Mouse (Mus musculus) lung, postnatal 0 days (tissue): ENCODE data around the gene Slc15a3. TPM values are rescaled to one million over a fixed set of nuclear protein-coding genes. Genes with fewer than 3 reads are reported as not detected.
A peak's percentile ranks its signal among the peaks of the same experiment; 100 is the strongest.

Experiments
- ATAC-seq: fragments of 200-750 bp; cut with Nextera tagmentation; 2 replicates; pipeline ENCODE4 v1.8.0; 2017; ENCODE audit warnings: moderate library complexity
- DNase-seq: peaks from one replicate; pipeline ENCODE4 v3.0.0-alpha.2; 2016; ENCODE audit warnings: low spot score
- H3K27ac ChIP-seq: fragments of 300-500 bp; sonication (generic); 2 replicates; pipeline ENCODE4 v1.5.1; 2014; ENCODE audit warnings: antibody characterized with exemption, mild to moderate bottlenecking, low read length, mixed read lengths
- H3K27me3 ChIP-seq: fragments of 300-500 bp; sonication (generic); replicated peaks from 2 replicates; pipeline ENCODE4 v1.6.1; 2014; ENCODE audit warnings: low read length, mixed read lengths; ENCODE audit not compliant: insufficient read depth
- H3K36me3 ChIP-seq: fragments of 300-500 bp; sonication (generic); 2 replicates; pipeline ENCODE4 v1.6.1; 2014; ENCODE audit warnings: low read length, mixed read lengths; ENCODE audit not compliant: insufficient read depth
- H3K4me1 ChIP-seq: fragments of 300-500 bp; sonication (generic); 2 replicates; pipeline ENCODE4 v1.6.1; 2014; ENCODE audit warnings: antibody characterized with exemption, low read depth, low read length, mixed read lengths; ENCODE audit not compliant: insufficient read depth
- H3K4me2 ChIP-seq: fragments of 300-500 bp; sonication (generic); replicated peaks from 2 replicates; pipeline ENCODE4 v1.6.1; 2014; ENCODE audit warnings: low read depth, mild to moderate bottlenecking, low read length, moderate library complexity, mixed read lengths
- H3K4me3 ChIP-seq: fragments of 300-500 bp; sonication (generic); 2 replicates; pipeline ENCODE4 v1.5.1; 2014; ENCODE audit warnings: low read depth, low read length
- H3K9ac ChIP-seq: fragments of 300-500 bp; sonication (generic); replicated peaks from 2 replicates; pipeline ENCODE4 v1.6.1; 2014; ENCODE audit warnings: low read depth, mild to moderate bottlenecking
- H3K9me3 ChIP-seq: fragments of 300-500 bp; sonication (generic); 2 replicates; pipeline ENCODE4 v1.6.1; 2016; ENCODE audit warnings: low read length, mixed read lengths
- CTCF ChIP-seq: IDR thresholded peaks from 2 replicates; pipeline ENCODE4 v1.5.1; 2016; ENCODE audit warnings: antibody characterized with exemption, mild to moderate bottlenecking
- EP300 ChIP-seq: IDR thresholded peaks from 2 replicates; pipeline ENCODE4 v1.6.1; 2016; ENCODE audit warnings: antibody characterized with exemption, mild to moderate bottlenecking, control low read depth
- WGBS: fragments of 180-500 bp; shearing (Covaris S2); extraction: QIAGEN DNeasy Blood & Tissue Kit; methylation state at CpG from one replicate; pipeline ENCODE4 v1.1.7; 2014; 5-methylcytosine and 5-hydroxymethylcytosine counted together
- polyA plus RNA-seq: library from polyadenylated mRNA; unstranded; fragments of >200 nt; fragmentation: Nextera tagmentation; extraction: Ambion mirVana; gene quantifications from 2 replicates; pipeline ENCODE4 v1.2.1, GENCODE M21; 2015

Slc15a3 gene
- polyA plus RNA-seq, 1 experiment from 2014 or later = 3.0 TPM

- peak overlapping the region; percentile 27; the same call in 1 of the 2 replicates for H3K27ac ChIP-seq
- peak; percentile 93 for DNase-seq
- H3K9ac ChIP-seq = no peak overlapping the region
- H3K4me1 ChIP-seq = peaks cover 5% of the 10 kb centered on the region; the same call in 1 of the 2 replicates
- H3K4me3 ChIP-seq = peak overlapping the region; percentile 23
- TF ChIP-seq CTCF = no peak
- no peak for TF ChIP-seq EP300
- ATAC-seq = peak; percentile 95
- peak overlapping the region; percentile 42 for H3K4me2 ChIP-seq
- no peaks in the 10 kb centered on the region for H3K36me3 ChIP-seq
- 15% methylated on average over 17 of the region's 17 CpGs for WGBS
- no peaks in the 10 kb centered on the region for H3K9me3 ChIP-seq
- H3K27me3 ChIP-seq = no peaks in the 10 kb centered on the region
Measured at GRCm38 (mm10) chr19:10818217-10818946, 21.1 kb upstream of the Slc15a3 start.

DNA sequence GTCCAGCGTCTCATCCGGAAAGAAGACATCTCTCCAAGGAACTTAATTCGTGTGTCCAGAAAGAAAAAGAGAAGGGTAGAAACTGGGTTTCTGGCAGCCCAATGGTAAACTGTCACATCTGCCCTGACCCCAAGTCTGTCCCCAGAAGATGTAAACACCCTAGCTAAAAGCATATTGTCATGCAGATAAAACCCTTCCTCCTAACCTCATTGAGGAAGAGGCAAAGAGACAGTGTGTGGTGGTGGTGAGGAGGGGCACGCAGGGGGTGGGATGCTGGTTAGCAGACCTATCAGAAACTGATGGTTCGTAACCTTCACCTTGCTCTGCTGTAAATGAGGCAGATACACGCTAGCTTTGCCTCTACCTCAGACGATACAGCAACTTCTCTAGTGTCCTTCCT lies 18.2 kb upstream of the Slc15a3 start:
- ATAC-seq (no peak), DNase-seq (no peak)
- Histone ChIP-seq H3K27ac (no peak overlapping the region), H3K27me3 (no peaks in the 10 kb centered on the region), H3K4me1 (peaks cover 5% of the 10 kb centered on the region; the same call in 1 of the 2 replicates), H3K4me3 (no peak overlapping the region), H3K9me3 (no peaks in the 10 kb centered on the region), H3K4me2 (no peak overlapping the region), H3K36me3 (no peaks in the 10 kb centered on the region), H3K9ac (no peak overlapping the region)
- 71% methylated on average over 7 of the region's 7 CpGs for WGBS
- no peak for TF ChIP-seq EP300
- TF ChIP-seq CTCF = no peak

GRCm38 (mm10) chr19:10822534-10822933 lies 17.0 kb upstream of the Slc15a3 start:
- no peak for DNase-seq
- Histone ChIP-seq H3K9me3 (no peaks in the 10 kb centered on the region), H3K27me3 (no peaks in the 10 kb centered on the region), H3K4me1 (peaks cover 5% of the 10 kb centered on the region; the same call in 1 of the 2 replicates), H3K4me2 (no peak overlapping the region), H3K27ac (no peak overlapping the region), H3K4me3 (no peak overlapping the region), H3K9ac (no peak overlapping the region), H3K36me3 (no peaks in the 10 kb centered on the region)
- 97% methylated on average over 4 of the region's 4 CpGs for WGBS
- no peak for ATAC-seq
- no peak for TF ChIP-seq CTCF
- no peak for TF ChIP-seq EP300

GRCm38 (mm10) chr19:10824061-10824460 lies 15.5 kb upstream of the Slc15a3 start:
- no peak overlapping the region for H3K4me2 ChIP-seq
- H3K27ac ChIP-seq = no peak overlapping the region
- no peaks in the 10 kb centered on the region for H3K4me1 ChIP-seq
- H3K36me3 ChIP-seq = no peaks in the 10 kb centered on the region
- no peaks in the 10 kb centered on the region for H3K27me3 ChIP-seq
- 62% methylated on average over 7 of the region's 7 CpGs for WGBS
- DNase-seq = no peak
- no peak for ATAC-seq
- no peaks in the 10 kb centered on the region for H3K9me3 ChIP-seq
- no peak overlapping the region for H3K9ac ChIP-seq
- TF ChIP-seq EP300 = no peak
- H3K4me3 ChIP-seq = no peak overlapping the region

- Histone ChIP-seq H3K4me2 (no peak overlapping the region), H3K4me3 (no peak overlapping the region), H3K27ac (no peak overlapping the region), H3K36me3 (no peaks in the 10 kb centered on the region), H3K9me3 (no peaks in the 10 kb centered on the region), H3K9ac (no peak overlapping the region), H3K27me3 (no peaks in the 10 kb centered on the region), H3K4me1 (no peaks in the 10 kb centered on the region)
- ATAC-seq (no peak), DNase-seq (no peak)
- 87% methylated on average over 5 of the region's 5 CpGs for WGBS
- TF ChIP-seq CTCF (no peak), EP300 (no peak)
Measured at GRCm38 (mm10) chr19:10828321-10828720, 11.2 kb upstream of the Slc15a3 start.

DNA sequence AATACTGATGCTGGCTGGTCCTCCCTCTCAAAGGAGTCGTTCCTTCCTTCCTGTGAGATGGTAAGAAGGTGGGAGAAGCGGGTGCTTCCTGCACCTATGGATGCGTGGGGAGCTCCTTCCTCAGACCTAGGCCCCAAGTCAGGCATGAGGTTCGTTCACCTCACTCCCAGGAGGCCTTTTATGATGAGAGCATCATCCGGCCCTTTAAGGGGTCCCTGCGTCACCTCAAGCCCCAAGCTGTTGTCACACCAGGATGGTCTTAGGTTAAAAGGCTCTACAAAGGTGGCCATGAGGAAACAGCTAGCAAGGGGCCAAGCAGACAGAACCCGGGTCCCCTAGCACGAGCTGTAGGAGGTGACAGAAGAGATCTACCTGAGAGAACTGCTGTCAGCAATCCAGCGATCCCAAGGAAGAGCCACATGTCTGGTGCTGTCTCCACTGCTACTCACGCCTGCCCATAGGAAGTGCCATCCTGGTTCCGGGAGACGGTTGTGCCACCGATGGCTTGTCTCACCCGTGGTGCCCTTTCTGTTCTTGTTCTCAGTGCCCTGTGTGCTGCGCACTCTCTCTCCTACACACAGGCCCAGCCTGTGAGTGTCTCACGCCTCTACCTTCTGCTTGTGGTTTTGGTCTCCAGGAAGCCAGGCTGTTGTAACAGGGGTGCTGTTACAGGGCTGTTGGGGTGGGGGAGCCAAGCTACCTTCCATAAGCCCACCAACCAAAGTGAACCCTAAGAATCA lies 9.9 kb upstream of the Slc15a3 start, which contains the start of gene Cd6:
Gene Cd6, minus strand, starts transcription at position 623 of the 740 bp plus-strand sequence.
- Histone ChIP-seq H3K9ac (no peak within 1 kb of the TSS), H3K27ac (no peak within 1 kb of the TSS), H3K36me3 (no peaks in the 10 kb centered on the region), H3K27me3 (no peaks in the 10 kb centered on the region), H3K4me2 (no peak within 1 kb of the TSS), H3K4me1 (no peaks in the 10 kb centered on the region), H3K4me3 (no peak within 1 kb of the TSS), H3K9me3 (no peaks in the 10 kb centered on the region)
- no peak for TF ChIP-seq EP300
- TF ChIP-seq CTCF = no peak
- ATAC-seq (no peak), DNase-seq (no peak)
- WGBS = 78% methylated on average over 16 of the region's 16 CpGs
